Mouse (Mus musculus) hindbrain, embryonic 14.5 days (tissue): ENCODE measurements around the gene Obox8. TPM values are rescaled to one million over a fixed set of nuclear protein-coding genes. Genes with fewer than 3 reads are reported as not detected.

Experiments used
- ATAC-seq: fragments of 200-750 bp; cut with Nextera tagmentation; 2 replicates; pipeline ENCODE4 v1.8.0; 2017; ENCODE audit warnings: moderate number of reproducible peaks, mild to moderate bottlenecking, moderate TSS enrichment, moderate library complexity; ENCODE audit not compliant: low FRiP score
- DNase-seq: peaks from one replicate; pipeline ENCODE4 v3.0.0-alpha.2; 2015; ENCODE audit warnings: low spot score
- H3K27ac ChIP-seq: fragments of 300-500 bp; sonication (generic); 2 replicates; pipeline ENCODE4 v1.5.1; 2014; ENCODE audit warnings: mild to moderate bottlenecking, moderate library complexity
- H3K27me3 ChIP-seq: fragments of 300-500 bp; sonication (generic); 2 replicates; pipeline ENCODE4 v1.6.1; 2014; ENCODE audit warnings: mild to moderate bottlenecking, low read length, mixed read lengths; ENCODE audit not compliant: control insufficient read depth, insufficient read depth
- H3K36me3 ChIP-seq: fragments of 300-500 bp; sonication (generic); replicated peaks from 2 replicates; pipeline ENCODE4 v1.6.1; 2014; ENCODE audit not compliant: control insufficient read depth, insufficient read depth
- H3K4me1 ChIP-seq: fragments of 300-500 bp; sonication (generic); replicated peaks from 2 replicates; pipeline ENCODE4 v1.6.1; 2014; ENCODE audit warnings: antibody characterized with exemption, low read length, mixed read lengths; ENCODE audit not compliant: control insufficient read depth, insufficient read depth
- H3K4me2 ChIP-seq: fragments of 300-500 bp; sonication (generic); replicated peaks from 2 replicates; pipeline ENCODE4 v1.6.1; 2014; ENCODE audit warnings: mild to moderate bottlenecking, moderate library complexity
- H3K4me3 ChIP-seq: fragments of 300-500 bp; sonication (generic); replicated peaks from 2 replicates; pipeline ENCODE4 v1.5.1; 2014; ENCODE audit warnings: mild to moderate bottlenecking, low read length
- H3K9ac ChIP-seq: fragments of 300-500 bp; sonication (generic); 2 replicates; pipeline ENCODE4 v1.6.1; 2014
- H3K9me3 ChIP-seq: fragments of 300-500 bp; sonication (generic); 2 replicates; pipeline ENCODE4 v1.6.1; 2016; ENCODE audit warnings: low read length; ENCODE audit not compliant: control insufficient read depth
- WGBS: fragments of 180-500 bp; shearing (Covaris S2); extraction: QIAGEN DNeasy Blood & Tissue Kit; methylation state at CpG from one replicate; pipeline ENCODE4 v1.1.7; 2014; 5-methylcytosine and 5-hydroxymethylcytosine counted together
- polyA plus RNA-seq: library from polyadenylated mRNA; unstranded; fragments of >200 nt; fragmentation: Nextera tagmentation; extraction: Ambion mirVana; gene quantifications from 2 replicates; pipeline ENCODE4 v1.2.1, GENCODE M21; 2014

The Obox8 gene
- not detected in 2 replicates for polyA plus RNA-seq

- Histone ChIP-seq H3K4me2 (no peak within 1 kb of the TSS), H3K27me3 (no peaks in the 10 kb centered on the region), H3K4me1 (no peaks in the 10 kb centered on the region), H3K9me3 (peaks cover 61% of the 10 kb centered on the region), H3K27ac (no peak within 1 kb of the TSS), H3K4me3 (no peak within 1 kb of the TSS), H3K9ac (no peak within 1 kb of the TSS), H3K36me3 (no peaks in the 10 kb centered on the region)
- ATAC-seq (no peak), DNase-seq (no peak)
- WGBS: 87% methylated on average over 2 of the region's 2 CpGs
These were observed at the start of gene Obox8 for GRCm38 (mm10) chr7:14333457-14333856. Obox8 (minus strand) TSS chr7:14333557.

GRCm38 (mm10) chr7:14317209-14317608 is 16.1 kb downstream of the Obox8 start:
- no peaks in the 10 kb centered on the region for H3K4me1 ChIP-seq
- H3K27ac ChIP-seq: no peak overlapping the region
- no peak overlapping the region for H3K4me3 ChIP-seq
- ATAC-seq: no peak
- peaks cover 15% of the 10 kb centered on the region; the same call in 1 of the 2 replicates for H3K9me3 ChIP-seq
- no peak overlapping the region for H3K4me2 ChIP-seq
- H3K9ac ChIP-seq: no peak overlapping the region
- H3K36me3 ChIP-seq: no peaks in the 10 kb centered on the region
- WGBS: 28% methylated on average over 2 of the region's 2 CpGs
- no peaks in the 10 kb centered on the region for H3K27me3 ChIP-seq
- DNase-seq: no peak

- no peaks in the 10 kb centered on the region for H3K4me1 ChIP-seq
- DNase-seq: no peak
- ATAC-seq: no peak
- H3K9ac ChIP-seq: no peak overlapping the region
- 78% methylated on average over 3 of the region's 3 CpGs for WGBS
- H3K27me3 ChIP-seq: no peaks in the 10 kb centered on the region
- no peak overlapping the region for H3K27ac ChIP-seq
- H3K4me2 ChIP-seq: no peak overlapping the region
- H3K9me3 ChIP-seq: peaks cover 15% of the 10 kb centered on the region; the same call in 1 of the 2 replicates
- no peak overlapping the region for H3K4me3 ChIP-seq
- no peaks in the 10 kb centered on the region for H3K36me3 ChIP-seq
These were observed 24.7 kb downstream of the Obox8 start for GRCm38 (mm10) chr7:14308671-14309070.

GRCm38 (mm10) chr7:14307571-14307970 is 25.8 kb downstream of the Obox8 start:
- Histone ChIP-seq H3K4me2 (no peak overlapping the region), H3K27me3 (no peaks in the 10 kb centered on the region), H3K4me1 (no peaks in the 10 kb centered on the region), H3K9ac (no peak overlapping the region), H3K9me3 (peaks cover 15% of the 10 kb centered on the region; the same call in 1 of the 2 replicates), H3K27ac (no peak overlapping the region), H3K36me3 (no peaks in the 10 kb centered on the region), H3K4me3 (no peak overlapping the region)
- no peak for DNase-seq
- no peak for ATAC-seq
- 86% methylated on average over 6 of the region's 6 CpGs for WGBS

Other genes with a start within 250 kb of the Obox8 start
- not detected in 2 replicates for gene Sult2a3, start 210.5 kb downstream of the Obox8 start, polyA plus RNA-seq
- gene Sult2a6, start 78.7 kb downstream of the Obox8 start, polyA plus RNA-seq: not detected in 2 replicates
- not detected in 2 replicates for gene Sult2a8, start 113.2 kb upstream of the Obox8 start, polyA plus RNA-seq
- not detected in 2 replicates for gene Sult2a7, start 160.7 kb upstream of the Obox8 start, polyA plus RNA-seq
- 0.26 and 0.51 TPM in 2 replicates for gene Vmn1r90, start 229.9 kb upstream of the Obox8 start, polyA plus RNA-seq